Mouse (Mus musculus) thymus, postnatal 4 days (tissue): Measurements from ENCODE around the gene Gm20388.

Experiments used
- DNase-seq: peaks from one replicate; pipeline ENCODE4 v3.0.0; 2021

Gm20388 gene

GRCm38 (mm10) chr8:122280156-122280555 is 2369.5 kb downstream of the Gm20388 start:
- no peak for DNase-seq

GRCm38 (mm10) chr8:122280588-122281316 is 2370.1 kb downstream of the Gm20388 start:
- peak; percentile 66 for DNase-seq

GRCm38 (mm10) chr8:122281317-122282034 is 2370.8 kb downstream of the Gm20388 start:
- peak; percentile 100 for DNase-seq

GRCm38 (mm10) chr8:122282035-122282358 is 2371.4 kb downstream of the Gm20388 start, which contains the start of gene Zfpm1:
Gene Zfpm1 (plus strand): TSS chr8:122282141.
- no peak for DNase-seq

GRCm38 (mm10) chr8:122282501-122283355 is 2372.1 kb downstream of the Gm20388 start:
- DNase-seq, result peak; percentile 74

GRCm38 (mm10) chr8:122283356-122284202 is 2372.9 kb downstream of the Gm20388 start:
- DNase-seq, result peak; percentile 63

- peak; percentile 85 for DNase-seq
Observed at GRCm38 (mm10) chr8:122284203-122284658, 2373.6 kb downstream of the Gm20388 start.

GRCm38 (mm10) chr8:122284659-122285261 is 2374.1 kb downstream of the Gm20388 start:
- DNase-seq, result peak; percentile 59

GRCm38 (mm10) chr8:122285727-122286126 is 2375.1 kb downstream of the Gm20388 start:
- peak; percentile 31 for DNase-seq

GRCm38 (mm10) chr8:122286899-122287298 is 2376.3 kb downstream of the Gm20388 start:
- no peak for DNase-seq

- no peak for DNase-seq
Observed at GRCm38 (mm10) chr8:122287742-122288141, 2377.1 kb downstream of the Gm20388 start.

GRCm38 (mm10) chr8:122288344-122288743 is 2377.7 kb downstream of the Gm20388 start:
- no peak for DNase-seq

GRCm38 (mm10) chr8:122291075-122291474 is 2380.4 kb downstream of the Gm20388 start:
- DNase-seq, result no peak

GRCm38 (mm10) chr8:122291549-122291948 is 2380.9 kb downstream of the Gm20388 start:
- DNase-seq, result peak; percentile 68

GRCm38 (mm10) chr8:122293484-122293883 is 2382.8 kb downstream of the Gm20388 start:
- no peak for DNase-seq

- DNase-seq, result no peak
Observed at GRCm38 (mm10) chr8:122294273-122294683, 2383.6 kb downstream of the Gm20388 start.

- no peak for DNase-seq
Observed at GRCm38 (mm10) chr8:122295389-122295788, 2384.7 kb downstream of the Gm20388 start.

GRCm38 (mm10) chr8:122296173-122297001 is 2385.7 kb downstream of the Gm20388 start:
- DNase-seq, result no peak

- DNase-seq, result no peak
Observed at GRCm38 (mm10) chr8:122299581-122300254, 2389.1 kb downstream of the Gm20388 start.

- no peak for DNase-seq
Observed at GRCm38 (mm10) chr8:122301081-122301480, 2390.4 kb downstream of the Gm20388 start.
